Mouse (Mus musculus) embryonic fibroblast, embryonic 13.5 days (primary cell): ENCODE data around the gene Sertad1.

Experiments
- CTCF ChIP-seq: IDR thresholded peaks from 2 replicates; pipeline ENCODE4 v1.5.1; 2011; ENCODE audit warnings: mild to moderate bottlenecking, control low read depth, low read length, moderate library complexity, borderline replicate concordance; ENCODE audit not compliant: insufficient read depth
- POLR2A ChIP-seq: IDR thresholded peaks from 2 replicates; pipeline ENCODE4 v1.6.1; 2011; ENCODE audit warnings: low read depth, mild to moderate bottlenecking, control low read depth, low read length, moderate library complexity

- TF ChIP-seq CTCF (no peak), POLR2A (no peak)
Observed at GRCm38 (mm10) chr7:27472596-27472995, 14.1 kb upstream of the Sertad1 start.
